Mouse (Mus musculus): ENCODE measurements around the gene 4930568D16Rik. TPM values are rescaled to one million over a fixed set of nuclear protein-coding genes. Genes with fewer than 3 reads are reported as not detected.

4930568D16Rik gene
- polyA plus RNA-seq, 1 experiment from 2014 or later, result not detected

Other genes starting within 250 kb of the 4930568D16Rik start
- 255 and 280 TPM in 2 replicates for gene Rab14, start 166.6 kb downstream of the 4930568D16Rik start, polyA plus RNA-seq (2016; fragmentation: Nextera tagmentation; extraction: Ambion mirVana)
- gene Gsn, start 111.3 kb downstream of the 4930568D16Rik start, polyA plus RNA-seq (2016; fragmentation: Nextera tagmentation; extraction: Ambion mirVana), result 186 and 190 TPM in 2 replicates
- gene Stom, start 30.8 kb downstream of the 4930568D16Rik start, polyA plus RNA-seq (2016; fragmentation: Nextera tagmentation; extraction: Ambion mirVana), result 42.2 and 42.7 TPM in 2 replicates
- gene 4930402F06Rik, start 29.4 kb upstream of the 4930568D16Rik start, polyA plus RNA-seq (2016; fragmentation: Nextera tagmentation; extraction: Ambion mirVana), result not detected in 2 replicates
- 46.5 and 47.1 TPM in 2 replicates for gene Ggta1, start 95.5 kb upstream of the 4930568D16Rik start, polyA plus RNA-seq (2016; fragmentation: Nextera tagmentation; extraction: Ambion mirVana)
- gene Dab2ip, start 190.5 kb upstream of the 4930568D16Rik start, polyA plus RNA-seq (2016; fragmentation: Nextera tagmentation; extraction: Ambion mirVana), result 55.6 and 62.5 TPM in 2 replicates

All from heart, embryonic 12.5 days (tissue).